Mouse (Mus musculus): ENCODE measurements around the gene Pafah1b2. TPM values are rescaled to one million over a fixed set of nuclear protein-coding genes. Genes with fewer than 3 reads are reported as not detected.

Pafah1b2 gene
- total RNA-seq, 2 experiments from 2014 or later: 227 to 234 TPM

DNA sequence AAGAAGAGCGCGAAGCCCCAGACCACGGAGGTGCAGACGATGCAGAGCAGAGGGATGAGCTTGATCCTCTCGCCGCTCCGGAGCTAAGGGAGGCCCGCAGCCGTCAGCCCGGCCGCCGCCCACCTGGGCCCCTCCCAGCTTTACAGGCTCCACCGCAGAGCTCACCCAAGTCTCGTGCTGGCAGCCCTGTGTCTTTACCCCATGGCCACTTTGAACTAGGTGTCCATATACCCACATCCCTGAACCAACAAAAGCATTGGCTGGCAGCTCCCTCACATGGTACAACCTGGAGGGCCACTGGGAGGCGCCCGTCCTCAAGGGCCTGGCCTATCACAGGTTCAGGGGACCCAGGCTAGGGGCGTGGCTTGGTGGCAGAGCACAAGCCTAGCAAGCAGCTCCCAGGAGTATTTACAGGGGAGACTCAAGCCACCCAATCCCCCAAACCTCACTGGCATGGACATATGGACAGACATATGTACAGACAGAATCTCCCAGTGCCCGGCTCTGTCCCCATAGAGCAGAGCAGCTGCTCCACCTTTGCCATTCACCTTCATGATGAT lies 71.1 kb downstream of the Pafah1b2 start:
- no peak for DNase-seq

DNA sequence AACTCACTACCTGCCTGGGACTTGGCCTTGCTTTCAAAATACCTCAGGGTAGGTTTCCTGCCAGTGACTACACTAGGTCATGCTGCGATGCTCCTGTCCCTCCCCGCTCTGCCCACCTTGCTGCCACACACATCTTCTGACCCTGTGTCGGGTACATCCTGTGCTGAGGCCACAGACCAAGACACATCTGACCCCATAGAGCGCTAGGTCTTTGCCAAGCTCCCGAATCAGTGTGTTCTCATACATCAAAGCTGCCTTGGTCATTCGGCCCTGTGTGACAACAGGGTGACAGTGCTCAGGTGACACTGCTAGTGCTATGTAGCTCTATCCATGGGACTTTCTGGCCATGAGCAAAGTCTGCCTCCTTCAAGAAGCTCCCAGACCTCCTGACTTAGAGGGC lies 72.7 kb downstream of the Pafah1b2 start:
- DNase-seq: no peak

DNA sequence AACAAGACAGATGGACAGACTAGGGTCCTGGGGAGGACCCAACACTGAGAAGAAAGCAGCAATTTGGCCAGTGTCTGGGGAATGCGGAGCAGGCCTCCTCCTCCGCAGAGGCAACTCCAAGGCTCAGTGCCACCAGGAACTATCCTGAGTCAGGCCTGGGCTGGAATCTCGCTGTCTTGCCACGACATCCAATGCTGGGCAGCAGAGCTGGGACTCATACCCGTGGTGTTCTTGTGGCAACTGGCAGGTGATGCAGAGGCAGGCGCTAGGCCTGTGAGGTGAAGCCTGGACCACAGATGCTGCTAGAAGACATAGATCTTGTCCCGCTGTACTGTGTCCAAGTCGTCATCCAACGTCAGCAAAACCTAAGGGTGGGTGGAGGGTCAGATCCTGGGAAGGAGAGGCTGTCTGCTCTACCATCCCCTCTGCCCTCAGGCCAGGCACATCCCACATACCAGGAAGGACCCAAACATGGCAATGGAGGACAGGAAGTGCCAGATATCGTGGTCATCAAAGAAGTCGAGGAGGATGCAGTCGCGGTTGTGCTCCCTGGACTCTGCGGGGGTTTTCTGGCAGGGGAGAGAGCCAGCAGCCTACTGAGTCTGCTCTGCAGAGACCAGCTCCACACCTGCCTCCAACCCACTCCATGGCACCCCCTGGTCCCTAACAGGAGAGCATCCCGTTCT lies 73.4 kb downstream of the Pafah1b2 start:
- DNase-seq: no peak

DNA sequence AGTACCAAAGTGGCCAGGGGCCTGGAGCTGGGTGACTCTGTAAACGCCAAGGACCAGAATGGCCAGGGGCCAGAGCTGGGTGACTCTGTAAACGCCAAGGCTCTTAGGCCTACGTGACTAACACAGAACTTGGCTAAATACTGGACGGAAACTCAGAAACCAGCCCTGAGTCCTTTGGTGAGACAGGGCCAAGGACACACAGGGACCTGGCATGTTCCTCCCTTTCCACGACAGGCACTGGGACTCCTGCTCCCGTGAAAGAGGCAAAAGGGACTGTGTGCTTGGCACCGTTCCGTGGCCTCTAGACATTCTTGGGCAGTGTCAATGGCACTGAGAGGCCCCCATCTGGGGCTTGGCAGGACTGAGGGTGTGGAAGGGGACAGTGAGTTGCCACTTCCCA lies 74.4 kb downstream of the Pafah1b2 start:
- no peak for DNase-seq

DNA sequence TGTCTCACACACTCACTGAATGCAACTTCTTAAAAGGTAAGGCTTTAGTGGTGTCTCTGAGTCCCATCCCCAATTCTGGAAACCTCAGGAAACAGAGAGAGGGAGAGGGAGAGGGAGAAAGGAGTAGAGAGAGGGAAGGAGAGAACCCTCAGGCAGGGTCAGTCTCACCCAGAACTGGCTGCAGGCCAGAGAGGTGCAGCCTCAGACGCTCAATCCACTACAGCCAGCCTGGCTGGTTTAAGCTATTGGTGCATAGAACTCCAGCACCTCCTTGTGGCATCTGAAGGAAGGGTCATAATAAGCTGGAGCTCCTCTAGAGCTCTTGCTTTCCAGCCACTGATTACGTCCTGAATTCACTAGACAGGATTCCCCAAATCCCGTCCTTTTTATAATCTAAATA lies 75.6 kb downstream of the Pafah1b2 start:
- peak in 1 of 2 experiments; percentile 29 for DNase-seq

DNA sequence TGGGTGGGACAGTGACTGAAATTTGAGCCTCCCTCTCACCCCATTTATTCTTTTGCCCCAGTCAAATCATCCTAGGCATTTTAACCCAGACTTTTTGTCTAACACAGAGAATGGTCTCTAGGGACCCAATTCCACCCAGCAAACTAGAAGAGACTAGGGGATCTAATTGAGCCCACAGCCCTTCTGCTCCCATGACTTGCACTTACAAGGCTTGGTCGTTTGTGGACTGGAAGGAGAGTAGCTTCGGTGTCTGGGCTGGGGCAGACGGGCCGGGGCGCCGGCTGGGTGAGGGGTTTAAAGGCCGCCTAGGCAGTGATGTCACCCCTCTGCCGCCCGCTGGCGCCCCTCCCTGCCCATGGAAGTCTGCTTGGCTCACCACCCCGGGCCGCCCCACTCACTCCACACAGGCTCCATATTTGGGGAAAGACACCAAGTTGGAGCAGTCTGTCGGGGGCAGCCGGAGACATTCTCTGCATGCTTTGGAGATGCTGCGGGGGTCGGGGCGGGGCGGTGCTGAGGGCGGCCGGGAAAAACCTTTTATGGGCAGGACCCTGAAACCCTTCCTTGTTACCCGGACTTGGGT lies 76.8 kb downstream of the Pafah1b2 start, which contains the start of gene Tagln:
Gene Tagln (minus strand): TSS at position 431 of the 583 bp plus-strand sequence.
- no peak for DNase-seq

DNA sequence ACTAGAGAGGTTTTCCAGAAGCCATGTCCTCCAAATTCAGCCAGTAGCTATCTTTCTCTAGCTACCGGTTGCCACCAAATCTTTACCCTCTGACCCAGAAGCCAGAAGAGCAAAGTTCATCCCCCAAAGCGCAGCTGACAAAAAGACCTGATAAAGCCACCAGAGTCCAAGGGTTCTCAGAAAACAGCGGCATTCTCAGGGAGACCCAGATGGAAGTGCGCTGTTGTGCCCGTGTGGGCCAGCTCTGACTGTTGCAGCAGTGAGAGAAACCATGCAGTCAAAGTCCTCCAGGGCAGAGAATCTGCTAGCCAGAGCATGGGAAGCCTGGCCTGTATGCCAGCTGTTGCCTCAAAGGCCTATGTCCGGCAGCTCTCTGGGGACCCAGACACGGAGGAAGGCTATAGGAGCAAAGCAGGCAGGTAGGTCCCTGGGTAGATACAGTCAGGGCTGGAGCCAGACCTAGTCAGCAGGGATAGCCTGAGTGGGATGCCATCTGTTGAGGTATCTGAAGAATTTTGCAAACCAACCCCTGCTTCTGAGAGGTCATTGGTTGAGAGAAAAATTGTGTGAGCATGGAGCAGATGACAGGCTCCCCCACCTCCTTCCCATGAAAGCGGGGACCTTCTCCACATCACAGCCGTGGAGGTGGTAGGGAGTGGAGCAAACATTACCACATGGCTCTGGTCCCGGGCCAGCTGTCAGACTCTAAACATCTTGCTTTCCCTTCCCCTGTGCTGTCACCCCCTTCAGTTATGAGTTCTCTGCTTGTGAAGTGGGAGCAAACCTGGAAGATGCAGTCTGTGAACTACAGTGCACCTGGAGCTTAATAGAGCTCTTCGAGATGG lies 79.7 kb downstream of the Pafah1b2 start:
- DNase-seq: peak; percentile 40 to 55

DNA sequence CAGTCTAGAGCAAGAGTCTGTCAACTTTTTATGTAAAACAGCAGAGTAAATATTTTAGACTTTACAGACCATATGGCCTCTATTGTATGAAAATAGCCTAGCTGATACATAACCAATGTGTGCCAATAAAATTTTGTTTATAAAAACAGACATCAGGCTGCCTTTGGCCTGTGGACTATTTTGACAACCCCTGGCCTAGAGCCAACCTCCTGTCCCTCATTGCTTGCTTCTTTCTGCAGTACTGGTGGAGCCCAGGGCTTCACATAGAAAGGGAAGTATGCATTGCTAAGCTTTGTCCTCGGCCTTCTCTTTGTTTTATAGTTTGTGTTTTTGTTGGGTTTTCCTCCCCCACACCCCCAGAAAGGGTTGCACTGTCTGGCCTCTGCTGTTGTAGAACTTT lies 80.5 kb downstream of the Pafah1b2 start:
- DNase-seq: no peak

DNA sequence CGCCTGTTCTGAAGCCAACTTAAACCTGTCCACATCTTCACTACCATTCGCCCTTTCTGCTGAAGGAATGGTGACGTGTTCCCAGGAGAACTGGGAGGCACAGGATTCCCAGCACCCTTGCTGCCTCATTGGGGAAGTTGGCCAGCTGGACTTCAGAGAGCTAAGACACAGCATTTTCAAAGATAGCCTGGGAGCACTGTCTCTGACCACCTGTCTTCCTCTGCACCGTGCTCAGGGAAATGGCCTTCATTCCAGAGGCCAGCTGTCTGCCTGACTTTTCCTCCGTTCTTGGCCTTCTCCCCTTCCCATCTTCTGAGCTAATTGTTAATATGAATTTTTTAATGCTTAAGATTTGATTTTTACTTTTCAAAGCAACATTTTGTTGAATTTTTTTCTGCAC lies 83.2 kb downstream of the Pafah1b2 start:
- DNase-seq: no peak

DNA sequence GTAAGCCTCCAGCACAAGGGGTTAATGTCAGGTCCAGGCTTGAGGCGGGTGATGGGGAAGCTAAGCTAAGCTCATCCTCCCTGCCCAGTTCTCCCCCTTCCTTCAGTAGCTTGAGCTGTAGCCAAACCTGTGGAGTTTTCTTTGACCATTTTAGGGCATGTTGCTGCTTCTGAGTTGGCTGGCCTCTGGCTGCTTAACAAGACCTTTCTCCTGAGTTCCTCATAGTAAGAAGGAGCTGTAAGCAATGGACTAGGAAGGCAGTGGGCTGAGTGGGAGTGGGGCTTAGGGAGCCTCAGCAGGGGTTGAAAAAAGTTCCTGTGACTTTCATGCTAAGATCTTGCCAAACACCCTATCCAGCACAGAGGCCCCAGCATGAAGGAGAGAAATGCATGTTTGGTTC lies 92.6 kb downstream of the Pafah1b2 start:
- no peak for DNase-seq

DNA sequence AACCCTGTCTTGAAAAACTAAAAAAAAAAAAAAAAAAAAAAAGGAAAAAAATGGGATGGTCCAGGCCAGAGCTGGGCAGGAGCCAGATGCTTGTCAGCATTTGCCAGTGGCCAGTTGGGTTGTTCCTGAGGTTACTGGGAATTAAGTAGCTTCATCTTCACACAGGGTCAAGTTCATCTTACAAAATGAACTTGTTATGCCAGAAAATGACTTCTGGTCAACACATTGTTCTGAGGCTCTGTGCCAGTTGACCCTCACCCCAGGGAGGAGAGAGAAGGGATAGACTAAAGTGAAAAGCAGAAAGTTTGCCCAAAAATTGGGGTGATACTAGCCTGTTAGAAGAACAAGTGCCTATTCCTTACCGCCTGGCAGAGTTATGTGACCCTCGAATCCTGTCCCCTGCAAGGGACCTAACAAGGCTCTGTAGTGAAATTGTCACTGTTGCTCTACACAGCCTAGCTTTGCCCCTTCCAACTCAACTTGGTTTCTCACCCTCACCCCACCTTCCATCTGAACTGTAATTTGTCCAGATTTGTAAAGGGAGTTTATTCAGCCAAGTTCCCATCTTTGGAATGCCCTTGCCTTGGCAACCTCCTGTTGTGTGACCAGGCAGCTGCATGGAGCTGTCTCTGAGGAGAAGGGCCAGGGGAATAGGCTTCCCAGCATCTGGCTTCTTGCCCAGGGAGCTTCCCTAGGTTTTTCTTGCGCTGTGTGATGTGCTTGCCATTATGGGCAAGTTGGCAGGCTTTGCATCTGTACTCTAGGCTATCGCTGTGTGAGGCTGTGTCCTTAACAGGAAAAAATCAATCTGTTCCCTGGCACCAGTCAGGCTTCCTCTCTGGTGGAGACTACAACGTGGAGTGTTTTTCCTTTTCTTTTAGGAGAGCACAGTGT lies 95.2 kb downstream of the Pafah1b2 start:
- DNase-seq: peak; percentile 36 to 67

DNA sequence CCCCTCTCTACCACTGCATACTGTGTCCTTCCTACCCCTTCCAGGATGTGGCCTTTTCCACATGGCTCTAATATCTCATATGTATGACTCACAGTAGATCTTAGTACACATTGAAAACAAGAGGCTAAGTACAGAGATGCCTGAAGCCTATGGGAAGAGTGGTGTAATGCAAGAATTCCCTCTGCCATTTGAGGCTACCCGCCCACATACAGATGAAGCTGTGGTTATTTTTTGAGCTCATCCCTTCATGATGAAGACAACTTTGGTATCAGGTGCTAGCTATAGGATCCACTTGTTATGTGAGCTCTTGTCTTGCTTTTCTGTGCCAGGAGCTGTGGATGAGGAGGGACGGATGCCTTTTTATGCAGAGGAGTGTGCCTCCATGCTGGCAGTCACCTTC lies 96.8 kb downstream of the Pafah1b2 start:
- no peak for DNase-seq

Small RNA genes lying within 50 kb of the gene (microRNA-seq; reads per million reads assigned to microRNA genes)
- 0 to 0.85 reads per million in 2 experiments for gene Mir7087

Other genes starting within 250 kb of the Pafah1b2 start
- gene Cep164, start 184.0 kb downstream of the Pafah1b2 start, total RNA-seq (2021): 10 to 100 TPM; 11.0 to 12.9 TPM
- 10 to 100 TPM; 80.6 to 82.3 TPM for gene Bace1, start 174.1 kb downstream of the Pafah1b2 start, total RNA-seq (2021)
- 10 to 100 TPM; 23.3 to 25.3 TPM for gene Pcsk7, start 106.2 kb downstream of the Pafah1b2 start, total RNA-seq (2021)
- gene Rnf214, start 105.8 kb downstream of the Pafah1b2 start, total RNA-seq (2021): 10 to 100 TPM; 68.2 to 76.1 TPM
- gene Tagln, start 76.6 kb downstream of the Pafah1b2 start, total RNA-seq (2021): 1 to 10 TPM; 7.8 to 9.3 TPM
- gene Sidt2, start 57.4 kb downstream of the Pafah1b2 start, total RNA-seq (2021): 10 to 100 TPM; 77.5 to 82.1 TPM
- gene Sik3, start 130 bp upstream of the Pafah1b2 start, total RNA-seq (2021): 100 to 1,000 TPM; 129 to 141 TPM
- gene Apoa1, start 215.9 kb upstream of the Pafah1b2 start, total RNA-seq (2021): not detected
- gene Apoc3, start 222.9 kb upstream of the Pafah1b2 start, total RNA-seq (2021): 1 to 10 TPM in 1 of 2 experiments, not detected in 1; 1.4 TPM
- not detected for gene Apoa4, start 228.0 kb upstream of the Pafah1b2 start, total RNA-seq (2021)